Mouse (Mus musculus) thymus, postnatal 14 days (tissue): ENCODE data around the gene Grik1.

Experiments used
- DNase-seq: peaks from one replicate; pipeline ENCODE4 v3.0.0; 2021

Gene Grik1

DNA sequence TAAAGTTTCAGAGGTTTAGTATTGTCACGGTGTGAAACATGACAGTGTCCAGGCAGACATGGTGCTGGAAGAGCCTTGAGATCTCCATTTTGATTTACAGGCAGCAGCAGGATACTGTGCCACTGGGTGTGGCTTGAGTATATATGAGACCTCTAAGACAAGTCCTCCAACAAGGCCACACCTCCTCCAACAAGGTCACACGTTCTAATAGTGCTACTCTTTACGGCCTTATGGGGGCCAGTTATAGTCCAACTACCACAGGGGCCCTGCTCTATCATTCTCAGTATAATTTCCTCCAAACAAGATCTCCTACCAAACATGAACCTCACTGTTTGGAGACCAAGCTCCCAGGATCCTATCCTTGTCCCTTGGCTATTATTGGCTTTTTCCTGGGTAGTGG, 441.3 kb downstream of the Grik1 start:
- no peak for DNase-seq
